Mouse (Mus musculus): Measurements from ENCODE around the gene Arid1b.

The Arid1b gene

GRCm38 (mm10) chr17:5324236-5324876 lies 330.2 kb downstream of the Arid1b start:
- in situ Hi-C loops (cut with MboI; ENCODE audit: low pct_unique_long_range_greater_than_20kb in 1 of 2, low sequenced_read_pairs in 2 of 2, unreplicated experiment in 1 of 2), result no loop called here

- in situ Hi-C loops (cut with MboI; ENCODE audit: low pct_unique_long_range_greater_than_20kb in 1 of 2, low sequenced_read_pairs in 2 of 2, unreplicated experiment in 1 of 2), result no loop called here
These were observed 332.6 kb downstream of the Arid1b start for GRCm38 (mm10) chr17:5326689-5327088.

- in situ Hi-C loops (cut with MboI; ENCODE audit: low pct_unique_long_range_greater_than_20kb in 1 of 2, low sequenced_read_pairs in 2 of 2, unreplicated experiment in 1 of 2), result no loop called here
These were observed 333.5 kb downstream of the Arid1b start for GRCm38 (mm10) chr17:5327480-5328180.

GRCm38 (mm10) chr17:5329478-5329877 lies 335.3 kb downstream of the Arid1b start:
- in situ Hi-C loops (cut with MboI; ENCODE audit: low pct_unique_long_range_greater_than_20kb in 1 of 2, low sequenced_read_pairs in 2 of 2, unreplicated experiment in 1 of 2), result no loop called here

GRCm38 (mm10) chr17:5330063-5330462 lies 335.9 kb downstream of the Arid1b start:
- in situ Hi-C loops (cut with MboI; ENCODE audit: low pct_unique_long_range_greater_than_20kb in 1 of 2, low sequenced_read_pairs in 2 of 2, unreplicated experiment in 1 of 2), result loop anchor here (5.0 to 10.0 kb wide), 2 partner anchors 65 to 67 kb away; no protein-coding TSS in a partner anchor

- in situ Hi-C loops (cut with MboI; ENCODE audit: low pct_unique_long_range_greater_than_20kb in 1 of 2, low sequenced_read_pairs in 2 of 2, unreplicated experiment in 1 of 2), result loop anchor here (5.0 to 10.0 kb wide), 2 partner anchors 64 to 67 kb away; no protein-coding TSS in a partner anchor
These were observed 336.5 kb downstream of the Arid1b start for GRCm38 (mm10) chr17:5330644-5331043.

GRCm38 (mm10) chr17:5331387-5331786 lies 337.3 kb downstream of the Arid1b start:
- in situ Hi-C loops (cut with MboI; ENCODE audit: low pct_unique_long_range_greater_than_20kb in 1 of 2, low sequenced_read_pairs in 2 of 2, unreplicated experiment in 1 of 2), result loop anchor here (5.0 to 10.0 kb wide), 2 partner anchors 63 to 66 kb away; no protein-coding TSS in a partner anchor

GRCm38 (mm10) chr17:5334567-5334966 lies 340.4 kb downstream of the Arid1b start:
- in situ Hi-C loops (cut with MboI; ENCODE audit: low pct_unique_long_range_greater_than_20kb in 1 of 2, low sequenced_read_pairs in 2 of 2, unreplicated experiment in 1 of 2), result loop anchor here (5.0 to 10.0 kb wide), 2 partner anchors 60 to 63 kb away; no protein-coding TSS in a partner anchor

GRCm38 (mm10) chr17:5344426-5344825 lies 350.3 kb downstream of the Arid1b start:
- in situ Hi-C loops (cut with MboI; ENCODE audit: low pct_unique_long_range_greater_than_20kb in 1 of 2, low sequenced_read_pairs in 2 of 2, unreplicated experiment in 1 of 2), result no loop called here

GRCm38 (mm10) chr17:5345810-5346209 lies 351.7 kb downstream of the Arid1b start:
- in situ Hi-C loops (cut with MboI; ENCODE audit: low pct_unique_long_range_greater_than_20kb in 1 of 2, low sequenced_read_pairs in 2 of 2, unreplicated experiment in 1 of 2), result no loop called here

GRCm38 (mm10) chr17:5352901-5353300 lies 358.8 kb downstream of the Arid1b start:
- in situ Hi-C loops (cut with MboI; ENCODE audit: low pct_unique_long_range_greater_than_20kb in 1 of 2, low sequenced_read_pairs in 2 of 2, unreplicated experiment in 1 of 2), result no loop called here

- in situ Hi-C loops (cut with MboI; ENCODE audit: low pct_unique_long_range_greater_than_20kb in 1 of 2, low sequenced_read_pairs in 2 of 2, unreplicated experiment in 1 of 2), result no loop called here
These were observed 366.6 kb downstream of the Arid1b start for GRCm38 (mm10) chr17:5360759-5361158.

- in situ Hi-C loops (cut with MboI; ENCODE audit: low pct_unique_long_range_greater_than_20kb in 1 of 2, low sequenced_read_pairs in 2 of 2, unreplicated experiment in 1 of 2), result no loop called here
These were observed 371.9 kb downstream of the Arid1b start for GRCm38 (mm10) chr17:5365992-5366398.

GRCm38 (mm10) chr17:5371032-5371431 lies 376.9 kb downstream of the Arid1b start:
- in situ Hi-C loops (cut with MboI; ENCODE audit: low pct_unique_long_range_greater_than_20kb in 1 of 2, low sequenced_read_pairs in 2 of 2, unreplicated experiment in 1 of 2), result no loop called here

GRCm38 (mm10) chr17:5371521-5371920 lies 377.4 kb downstream of the Arid1b start:
- in situ Hi-C loops (cut with MboI; ENCODE audit: low pct_unique_long_range_greater_than_20kb in 1 of 2, low sequenced_read_pairs in 2 of 2, unreplicated experiment in 1 of 2), result no loop called here

GRCm38 (mm10) chr17:5372951-5373350 lies 378.8 kb downstream of the Arid1b start:
- in situ Hi-C loops (cut with MboI; ENCODE audit: low pct_unique_long_range_greater_than_20kb in 1 of 2, low sequenced_read_pairs in 2 of 2, unreplicated experiment in 1 of 2), result no loop called here

GRCm38 (mm10) chr17:5377151-5377929 lies 383.2 kb downstream of the Arid1b start:
- in situ Hi-C loops (cut with MboI; ENCODE audit: low pct_unique_long_range_greater_than_20kb in 1 of 2, low sequenced_read_pairs in 2 of 2, unreplicated experiment in 1 of 2), result no loop called here

GRCm38 (mm10) chr17:5377930-5378310 lies 383.8 kb downstream of the Arid1b start:
- in situ Hi-C loops (cut with MboI; ENCODE audit: low pct_unique_long_range_greater_than_20kb in 1 of 2, low sequenced_read_pairs in 2 of 2, unreplicated experiment in 1 of 2), result no loop called here

GRCm38 (mm10) chr17:5385694-5386093 lies 391.6 kb downstream of the Arid1b start:
- in situ Hi-C loops (cut with MboI; ENCODE audit: low pct_unique_long_range_greater_than_20kb in 1 of 2, low sequenced_read_pairs in 2 of 2, unreplicated experiment in 1 of 2), result no loop called here

Measured in mouse embryonic stem cell (cell line).